Mouse (Mus musculus): ENCODE data around the gene Helt. TPM values are rescaled to one million over a fixed set of nuclear protein-coding genes. Genes with fewer than 3 reads are reported as not detected.

Gene Helt
- 0.48 TPM in 1 of 2 replicates, not detected in the other for polyA plus RNA-seq (2015; fragmentation: Nextera tagmentation; extraction: Ambion mirVana)

DNA sequence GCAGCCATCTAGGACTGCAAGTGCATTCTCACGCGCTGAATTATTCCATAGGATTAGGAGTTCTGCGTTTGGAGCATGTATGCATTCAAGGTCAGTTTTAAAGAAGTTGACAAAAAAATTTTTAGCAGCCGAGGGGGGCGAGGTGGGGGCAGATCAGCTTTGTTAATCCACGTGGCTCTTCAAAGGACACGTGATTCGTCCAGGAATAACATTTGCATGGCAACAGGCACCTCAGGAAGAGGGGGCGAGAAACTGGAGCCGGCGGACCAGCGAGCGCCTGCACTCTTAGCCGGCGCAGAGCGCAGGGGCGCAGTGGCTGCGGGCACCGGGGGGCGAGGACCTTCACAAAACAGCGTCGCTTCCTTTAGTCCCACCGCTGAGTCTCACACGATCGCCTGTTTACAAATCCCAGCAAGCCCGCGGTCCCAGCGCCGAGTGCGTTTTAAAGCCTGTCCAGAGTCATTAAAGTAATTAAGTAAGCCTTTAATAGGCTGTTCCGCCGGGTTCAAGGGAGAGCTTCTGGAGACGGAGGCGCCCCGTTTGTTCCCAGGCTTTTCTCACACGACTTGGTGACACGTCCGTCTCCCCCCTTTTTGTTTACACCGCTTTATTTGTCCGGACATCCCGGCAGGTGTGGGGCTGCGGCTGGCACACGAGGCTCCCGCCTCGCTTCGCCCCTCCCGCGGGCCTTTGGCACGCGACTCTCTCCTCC, at the start of gene Helt:
Helt (minus strand) TSS at position 491 of the 712 bp plus-strand sequence.
- no peak for ATAC-seq (ENCODE audit: insufficient number of reproducible peaks, insufficient read depth, low FRiP score, low TSS enrichment, low read depth)
- Histone ChIP-seq H3K4me1 (peaks cover 28% of the 10 kb centered on the region), H3K4me2 (peak within 1 kb of the TSS; percentile 44), H3K4me3 (peak within 1 kb of the TSS; percentile 14), H3K9me3 (no peaks in the 10 kb centered on the region), H3K27me3 (peaks cover 98% of the 10 kb centered on the region), H3K27ac (no peak within 1 kb of the TSS), H3K36me3 (no peaks in the 10 kb centered on the region), H3K9ac (no peak within 1 kb of the TSS)
- WGBS = under 1% methylated on average over 50 of the region's 50 CpGs

DNA sequence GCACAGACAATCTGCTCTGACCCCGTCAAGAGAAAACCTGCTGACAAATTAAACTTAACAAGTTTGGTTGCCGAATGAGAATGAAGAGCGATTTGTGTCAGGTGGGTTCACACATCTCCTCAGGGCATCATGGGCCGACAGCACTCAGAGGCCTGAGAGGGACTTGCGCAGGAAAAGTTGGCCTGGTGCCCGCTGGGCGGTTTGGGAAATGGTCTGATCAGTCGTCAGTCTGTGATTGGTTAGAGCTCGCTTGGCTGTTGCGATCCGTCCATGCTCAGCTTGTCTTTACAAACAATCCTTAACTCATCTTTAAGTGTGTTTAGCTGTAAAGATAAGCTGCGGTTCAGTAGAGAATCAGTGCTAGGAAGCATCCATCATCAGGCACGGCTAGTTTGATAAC, 47.8 kb upstream of the Helt start:
- no peaks in the 10 kb centered on the region for H3K27me3 ChIP-seq
- no peaks in the 10 kb centered on the region for H3K4me1 ChIP-seq
- no peaks in the 10 kb centered on the region for H3K36me3 ChIP-seq
- H3K27ac ChIP-seq = no peak overlapping the region
- ATAC-seq (ENCODE audit: insufficient number of reproducible peaks, insufficient read depth, low FRiP score, low TSS enrichment, low read depth) = 0 out of 2 replicates have a peak, but pooled peaks have one; percentile 59
- H3K4me2 ChIP-seq = no peak overlapping the region
- WGBS = 72% methylated on average over 13 of the region's 13 CpGs
- H3K9ac ChIP-seq = no peak overlapping the region
- H3K9me3 ChIP-seq = no peaks in the 10 kb centered on the region
- H3K4me3 ChIP-seq = no peak overlapping the region

DNA sequence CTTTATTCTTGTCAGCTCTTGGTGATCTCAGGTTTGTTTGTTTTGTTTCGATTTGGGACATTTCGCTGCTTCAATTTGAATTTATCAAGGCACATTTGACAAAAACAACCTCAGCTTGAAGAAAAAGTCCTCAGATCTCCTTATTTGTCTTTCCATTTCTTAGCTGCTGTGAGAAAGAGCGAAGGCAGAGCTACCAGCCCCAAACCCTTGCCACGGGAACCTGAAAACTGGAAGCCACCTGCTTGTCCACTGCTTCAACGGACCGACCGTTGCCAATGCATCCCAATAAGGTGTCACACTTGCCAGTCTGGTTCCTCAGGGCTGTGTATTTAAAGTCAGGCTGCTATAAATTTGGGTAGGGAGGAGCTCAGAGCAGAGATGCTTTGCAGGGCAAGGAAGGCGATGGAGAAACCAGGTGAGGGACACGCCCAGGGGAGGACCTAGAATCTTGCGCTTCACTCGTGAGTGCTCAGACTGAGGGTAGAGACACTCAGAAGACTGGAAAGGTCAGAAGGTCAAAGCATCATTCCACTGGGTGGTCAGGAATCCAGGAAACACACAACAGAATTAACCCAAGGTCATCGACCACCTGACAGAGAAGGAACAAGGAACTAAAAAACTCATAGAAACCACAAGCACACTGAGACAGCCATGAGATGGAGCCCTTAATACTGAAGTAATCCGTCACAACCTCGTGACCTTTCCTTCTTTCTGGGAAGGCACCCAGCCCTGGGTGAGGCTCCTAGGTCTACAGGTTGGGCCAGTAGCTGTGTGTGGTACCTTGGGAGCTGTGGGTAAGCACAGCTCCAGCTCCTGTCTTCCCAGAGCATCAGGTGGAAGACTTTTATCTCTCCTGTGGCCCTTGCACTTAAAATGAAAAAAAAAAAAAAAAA, 46.2 kb upstream of the Helt start:
- no peak overlapping the region for H3K27ac ChIP-seq
- WGBS = 78% methylated on average over 14 of the region's 14 CpGs
- H3K9me3 ChIP-seq = no peaks in the 10 kb centered on the region
- no peaks in the 10 kb centered on the region for H3K36me3 ChIP-seq
- no peaks in the 10 kb centered on the region for H3K27me3 ChIP-seq
- H3K4me3 ChIP-seq = no peak overlapping the region
- H3K4me2 ChIP-seq = no peak overlapping the region
- no peak for ATAC-seq (ENCODE audit: insufficient number of reproducible peaks, insufficient read depth, low FRiP score, low TSS enrichment, low read depth)
- H3K9ac ChIP-seq = no peak overlapping the region
- H3K4me1 ChIP-seq = no peaks in the 10 kb centered on the region

DNA sequence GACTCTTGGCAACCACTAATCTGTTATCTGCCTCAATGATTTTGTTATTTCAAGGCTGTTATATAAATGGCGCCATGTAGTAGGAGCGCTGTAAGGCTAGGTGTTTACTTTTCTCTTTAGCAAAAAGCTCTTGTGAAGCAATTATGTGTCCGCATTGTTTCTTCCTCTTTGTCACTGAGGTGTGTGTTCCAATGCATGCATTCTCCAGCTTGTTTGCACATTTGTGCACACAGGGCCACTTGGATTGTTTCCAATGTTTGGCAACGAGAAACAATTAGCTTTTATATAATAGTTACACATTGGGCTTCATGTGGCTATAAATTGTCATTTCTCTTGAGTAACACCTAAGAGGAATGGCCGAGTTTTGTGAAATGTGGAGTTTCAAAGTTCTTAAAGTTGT, 44.8 kb upstream of the Helt start:
- no peak overlapping the region for H3K4me3 ChIP-seq
- H3K9ac ChIP-seq = no peak overlapping the region
- no peaks in the 10 kb centered on the region for H3K27me3 ChIP-seq
- H3K4me2 ChIP-seq = no peak overlapping the region
- H3K27ac ChIP-seq = no peak overlapping the region
- no peaks in the 10 kb centered on the region for H3K9me3 ChIP-seq
- ATAC-seq (ENCODE audit: insufficient number of reproducible peaks, insufficient read depth, low FRiP score, low TSS enrichment, low read depth) = no peak
- no peaks in the 10 kb centered on the region for H3K36me3 ChIP-seq
- H3K4me1 ChIP-seq = no peaks in the 10 kb centered on the region
- 74% methylated on average over 5 of the region's 5 CpGs for WGBS

DNA sequence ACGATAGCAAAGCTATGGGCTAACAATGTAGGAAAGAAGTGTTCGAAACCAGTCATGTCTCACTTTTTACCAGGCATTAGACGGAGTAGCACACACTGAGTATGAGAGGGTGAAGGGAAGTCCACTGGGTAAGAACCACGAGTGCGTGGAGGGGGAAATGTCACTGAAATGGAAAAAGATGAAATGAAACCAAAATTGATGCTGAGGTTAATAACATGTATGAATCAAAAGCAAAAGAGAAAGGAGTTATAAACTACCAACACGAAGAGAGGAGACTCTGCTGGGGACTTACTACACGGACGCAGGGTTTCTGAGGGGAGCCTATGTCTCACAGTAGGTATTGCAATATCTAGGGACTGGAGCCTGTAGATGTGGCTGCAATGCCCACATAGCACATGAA, 41.9 kb upstream of the Helt start:
- no peak overlapping the region for H3K4me2 ChIP-seq
- H3K9me3 ChIP-seq = no peaks in the 10 kb centered on the region
- no peak overlapping the region for H3K27ac ChIP-seq
- no peaks in the 10 kb centered on the region for H3K36me3 ChIP-seq
- no peaks in the 10 kb centered on the region for H3K4me1 ChIP-seq
- H3K4me3 ChIP-seq = no peak overlapping the region
- ATAC-seq (ENCODE audit: insufficient number of reproducible peaks, insufficient read depth, low FRiP score, low TSS enrichment, low read depth) = no peak
- 87% methylated on average over 8 of the region's 8 CpGs for WGBS
- no peaks in the 10 kb centered on the region for H3K27me3 ChIP-seq
- H3K9ac ChIP-seq = no peak overlapping the region

DNA sequence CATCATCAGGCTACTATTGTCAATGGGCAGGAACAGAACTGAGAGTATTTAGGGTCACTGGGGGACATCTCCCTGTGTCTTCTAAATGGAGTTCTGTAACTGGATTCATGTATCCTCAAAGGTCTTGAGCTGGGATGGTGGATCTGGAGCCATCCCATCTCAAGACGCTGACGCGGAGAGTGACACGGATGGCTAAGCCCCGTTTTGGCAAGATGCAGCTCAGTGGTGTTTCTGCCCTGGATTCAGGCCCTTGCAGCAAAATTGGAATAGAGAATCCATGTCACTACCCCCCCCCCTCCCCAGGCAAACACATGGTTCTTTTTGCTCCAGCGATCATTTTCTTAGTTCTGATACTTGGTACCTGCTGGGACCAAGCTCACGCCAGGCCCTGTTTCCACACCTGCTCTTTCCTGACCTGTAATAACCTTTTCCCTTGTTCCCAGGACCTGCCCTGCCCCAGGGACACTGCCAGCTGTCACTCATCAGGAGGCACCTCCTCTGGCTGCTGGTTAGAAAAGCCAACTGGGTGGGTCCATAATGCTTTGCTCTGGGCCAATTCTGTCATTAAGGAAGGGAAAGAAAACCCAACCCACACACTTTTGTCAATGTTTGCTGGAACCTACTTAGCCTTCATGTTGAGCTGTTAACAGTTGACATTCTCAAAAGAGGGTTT, 38.1 kb upstream of the Helt start:
- no peak overlapping the region for H3K27ac ChIP-seq
- no peak overlapping the region for H3K4me3 ChIP-seq
- no peaks in the 10 kb centered on the region for H3K9me3 ChIP-seq
- no peak for ATAC-seq (ENCODE audit: insufficient number of reproducible peaks, insufficient read depth, low FRiP score, low TSS enrichment, low read depth)
- H3K9ac ChIP-seq = no peak overlapping the region
- no peaks in the 10 kb centered on the region for H3K36me3 ChIP-seq
- no peaks in the 10 kb centered on the region for H3K27me3 ChIP-seq
- WGBS = 85% methylated on average over 7 of the region's 7 CpGs
- H3K4me2 ChIP-seq = no peak overlapping the region
- H3K4me1 ChIP-seq = no peaks in the 10 kb centered on the region

DNA sequence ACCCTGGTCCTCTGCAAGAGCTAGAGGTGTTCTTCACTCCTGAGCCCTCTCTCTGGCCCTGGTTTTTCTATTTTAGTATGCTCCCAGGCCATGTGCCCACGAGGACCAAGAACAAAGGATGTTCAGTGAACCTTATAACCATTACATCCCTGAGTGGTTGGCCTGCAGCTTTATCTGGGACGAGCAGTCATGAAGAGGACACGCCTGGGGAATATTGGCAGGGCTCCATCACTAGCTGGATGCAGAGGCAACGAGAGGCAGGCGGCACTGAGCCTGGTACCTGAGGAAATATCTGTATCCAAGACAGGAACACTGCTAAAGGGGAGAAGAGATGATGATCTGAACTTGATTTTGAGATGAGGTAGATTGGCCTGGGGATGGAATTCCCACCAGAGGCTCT, 37.3 kb upstream of the Helt start:
- Histone ChIP-seq H3K36me3 (no peaks in the 10 kb centered on the region), H3K4me3 (no peak overlapping the region), H3K9me3 (no peaks in the 10 kb centered on the region), H3K27me3 (no peaks in the 10 kb centered on the region), H3K4me2 (no peak overlapping the region), H3K4me1 (no peaks in the 10 kb centered on the region), H3K9ac (no peak overlapping the region), H3K27ac (no peak overlapping the region)
- ATAC-seq (ENCODE audit: insufficient number of reproducible peaks, insufficient read depth, low FRiP score, low TSS enrichment, low read depth) = no peak
- 77% methylated on average over 5 of the region's 5 CpGs for WGBS

DNA sequence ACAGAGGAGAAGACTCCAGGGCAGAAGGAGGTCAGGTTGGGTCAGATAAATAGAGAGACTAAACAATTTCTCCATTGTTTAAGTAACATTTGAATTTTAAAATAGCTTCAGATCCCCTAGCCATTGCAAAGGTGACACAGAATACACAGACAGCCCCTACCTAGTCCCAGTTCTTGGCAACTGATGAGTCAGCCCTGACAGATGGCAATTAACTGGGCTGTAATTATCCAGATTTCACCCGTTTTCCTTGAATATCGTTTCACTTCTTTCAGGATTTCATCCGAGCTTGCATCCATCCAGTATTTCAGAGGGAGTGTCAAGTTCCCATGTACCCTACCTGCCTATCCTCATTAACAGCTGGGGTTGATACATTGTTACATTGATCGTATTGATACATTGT, 34.9 kb upstream of the Helt start:
- no peaks in the 10 kb centered on the region for H3K27me3 ChIP-seq
- no peak overlapping the region for H3K4me3 ChIP-seq
- H3K4me1 ChIP-seq = no peaks in the 10 kb centered on the region
- H3K9me3 ChIP-seq = no peaks in the 10 kb centered on the region; the same call in 1 of the 2 replicates
- ATAC-seq (ENCODE audit: insufficient number of reproducible peaks, insufficient read depth, low FRiP score, low TSS enrichment, low read depth) = no peak
- H3K4me2 ChIP-seq = no peak overlapping the region
- H3K27ac ChIP-seq = no peak overlapping the region
- no peak overlapping the region for H3K9ac ChIP-seq
- H3K36me3 ChIP-seq = no peaks in the 10 kb centered on the region
- WGBS = 53% methylated on average over 4 of the region's 4 CpGs

DNA sequence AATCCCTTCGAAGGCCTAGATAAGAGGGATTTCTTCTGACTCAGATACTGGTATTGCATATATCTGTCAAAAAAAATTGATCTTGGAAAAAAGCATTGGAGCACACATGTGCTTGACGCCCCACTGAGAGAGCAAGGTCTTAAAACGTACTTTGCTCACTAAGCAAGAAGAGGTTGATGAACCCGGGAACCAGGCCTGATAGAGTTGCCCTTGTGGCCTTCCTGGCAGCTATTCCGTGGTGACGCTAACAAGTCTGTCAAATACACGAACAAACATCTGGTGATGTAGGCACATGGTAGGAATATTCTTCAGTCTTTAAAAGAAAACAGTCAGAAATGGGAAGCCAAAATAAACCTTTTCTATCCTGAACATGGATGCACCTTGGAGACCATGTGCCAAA, 32.8 kb upstream of the Helt start:
- Histone ChIP-seq H3K27me3 (no peaks in the 10 kb centered on the region), H3K9ac (no peak overlapping the region), H3K36me3 (no peaks in the 10 kb centered on the region), H3K27ac (no peak overlapping the region), H3K4me2 (no peak overlapping the region), H3K9me3 (no peaks in the 10 kb centered on the region; the same call in 1 of the 2 replicates), H3K4me1 (0 out of 2 replicates have a peak, but pooled peaks cover 3% of the 10 kb centered on the region), H3K4me3 (no peak overlapping the region)
- WGBS = 88% methylated on average over 7 of the region's 7 CpGs
- ATAC-seq (ENCODE audit: insufficient number of reproducible peaks, insufficient read depth, low FRiP score, low TSS enrichment, low read depth) = no peak

DNA sequence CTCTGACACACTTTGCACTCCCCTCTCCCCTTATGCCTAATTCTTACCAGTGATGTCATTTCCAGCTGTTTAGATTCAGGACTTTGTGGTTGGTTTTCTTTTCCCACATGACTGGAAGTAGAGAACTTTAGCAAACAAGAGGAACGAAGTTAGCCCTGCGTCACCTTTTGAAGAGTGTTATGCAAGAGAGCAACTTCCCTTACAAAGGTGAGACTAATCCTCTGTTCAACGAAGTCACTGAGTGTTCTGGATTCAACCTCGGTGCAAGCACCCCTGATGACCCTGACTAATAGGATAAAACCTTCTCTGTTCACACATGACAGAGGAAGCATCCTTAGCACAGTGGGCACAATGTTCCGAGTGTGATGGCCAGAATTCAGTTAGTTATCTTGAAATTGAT, 32.2 kb upstream of the Helt start:
- H3K4me2 ChIP-seq = no peak overlapping the region
- no peak overlapping the region for H3K4me3 ChIP-seq
- no peak for ATAC-seq (ENCODE audit: insufficient number of reproducible peaks, insufficient read depth, low FRiP score, low TSS enrichment, low read depth)
- H3K36me3 ChIP-seq = no peaks in the 10 kb centered on the region
- WGBS = 80% methylated on average over 5 of the region's 5 CpGs
- H3K27me3 ChIP-seq = no peaks in the 10 kb centered on the region
- no peak overlapping the region for H3K9ac ChIP-seq
- H3K4me1 ChIP-seq = 0 out of 2 replicates have a peak, but pooled peaks cover 3% of the 10 kb centered on the region
- no peak overlapping the region for H3K27ac ChIP-seq
- no peaks in the 10 kb centered on the region; the same call in 1 of the 2 replicates for H3K9me3 ChIP-seq

DNA sequence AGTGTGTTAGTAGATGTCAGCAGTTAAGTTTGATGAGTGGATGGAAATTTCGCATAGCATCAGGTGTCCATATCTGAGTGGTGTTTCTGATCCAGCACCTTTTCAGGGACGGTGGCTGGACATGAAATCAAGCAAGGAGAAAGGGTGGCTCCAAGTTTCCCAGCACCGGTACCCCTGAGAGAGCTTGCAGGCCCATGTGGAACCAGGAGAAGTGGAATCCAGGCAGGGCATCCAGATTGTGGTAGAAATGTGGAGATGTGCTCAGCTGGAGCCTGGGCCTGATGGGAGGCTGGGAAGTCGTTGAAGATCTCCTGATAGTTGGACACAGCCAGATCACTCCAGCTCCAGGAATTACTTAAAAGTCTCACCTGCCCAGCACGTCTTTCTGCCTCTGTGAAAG, 30.2 kb upstream of the Helt start:
- Histone ChIP-seq H3K4me2 (no peak overlapping the region), H3K36me3 (no peaks in the 10 kb centered on the region), H3K27me3 (no peaks in the 10 kb centered on the region), H3K4me1 (0 out of 2 replicates have a peak, but pooled peaks cover 3% of the 10 kb centered on the region), H3K9me3 (no peaks in the 10 kb centered on the region; the same call in 1 of the 2 replicates), H3K27ac (no peak overlapping the region), H3K4me3 (no peak overlapping the region), H3K9ac (no peak overlapping the region)
- WGBS = 84% methylated on average over 5 of the region's 5 CpGs
- no peak for ATAC-seq (ENCODE audit: insufficient number of reproducible peaks, insufficient read depth, low FRiP score, low TSS enrichment, low read depth)

All from embryonic facial prominence, embryonic 13.5 days (tissue).